Mouse (Mus musculus): Measurements from ENCODE around the gene Klk1b5. TPM values are rescaled to one million over a fixed set of nuclear protein-coding genes. Genes with fewer than 3 reads are reported as not detected.
"Not testable (repeated sequence)": the region's sequence is repeated elsewhere in the genome, so short reads cannot be mapped to it uniquely, and the experiment has no call there.

Klk1b5 gene
- polyA plus RNA-seq, 1 experiment from 2014 or later: not detected

- not testable (repeated sequence) for H3K4me3 ChIP-seq (ENCODE audit: low read depth, low read length); H3K27ac ChIP-seq (ENCODE audit: low read depth, low read length); H3K27me3 ChIP-seq (ENCODE audit: control insufficient read depth, insufficient read depth, low read length); H3K4me2 ChIP-seq (ENCODE audit: low read depth, low read length); H3K36me3 ChIP-seq (ENCODE audit: control insufficient read depth, insufficient read depth, low read length); H3K9me3 ChIP-seq (ENCODE audit: control insufficient read depth, low read length); H3K9ac ChIP-seq (replicated peaks; ENCODE audit: low read depth, low read length); ATAC-seq (ENCODE audit: low read depth); H3K4me1 ChIP-seq (ENCODE audit: control insufficient read depth, insufficient read depth, low read length)
- WGBS: 85% methylated on average over 6 of the region's 6 CpGs
Observed at GRCm38 (mm10) chr7:44222335-44222734, 6.6 kb downstream of the Klk1b5 start.

DNA sequence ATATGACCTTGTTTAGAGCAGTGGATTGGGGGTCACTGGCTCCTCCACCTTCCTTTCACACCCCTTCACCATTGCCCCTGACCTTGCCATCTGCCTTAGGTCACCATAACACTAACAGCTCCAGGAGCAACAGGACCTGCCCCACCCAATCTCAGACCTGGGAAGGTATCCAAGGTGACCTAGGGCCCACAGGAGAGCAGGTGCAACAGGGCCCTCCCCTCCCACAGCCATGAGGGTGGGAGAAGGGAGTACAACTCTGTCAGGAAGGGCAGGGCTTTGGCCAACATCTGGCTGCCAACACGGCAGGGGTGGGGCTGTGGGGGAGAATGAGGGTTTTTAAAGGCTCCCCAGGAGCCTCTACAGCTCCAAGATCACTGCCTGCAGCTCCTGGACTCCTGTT lies 9.3 kb downstream of the Klk1b5 start, which contains the start of gene Klk1:
Gene Klk1 (plus strand): TSS at position 285 of the 400 bp plus-strand sequence.
- Histone ChIP-seq H3K9ac (replicated peaks; ENCODE audit: low read depth, low read length) (no peak within 1 kb of the TSS), H3K27ac (ENCODE audit: low read depth, low read length) (no peak within 1 kb of the TSS), H3K27me3 (ENCODE audit: control insufficient read depth, insufficient read depth, low read length) (no peaks in the 10 kb centered on the region), H3K4me3 (ENCODE audit: low read depth, low read length) (no peak within 1 kb of the TSS), H3K4me1 (ENCODE audit: control insufficient read depth, insufficient read depth, low read length) (no peaks in the 10 kb centered on the region), H3K4me2 (ENCODE audit: low read depth, low read length) (no peak within 1 kb of the TSS), H3K36me3 (ENCODE audit: control insufficient read depth, insufficient read depth, low read length) (no peaks in the 10 kb centered on the region), H3K9me3 (ENCODE audit: control insufficient read depth, low read length) (no peaks in the 10 kb centered on the region)
- 64% methylated on average over 1 of the region's 1 CpGs for WGBS
- no peak for ATAC-seq (ENCODE audit: low read depth)

DNA sequence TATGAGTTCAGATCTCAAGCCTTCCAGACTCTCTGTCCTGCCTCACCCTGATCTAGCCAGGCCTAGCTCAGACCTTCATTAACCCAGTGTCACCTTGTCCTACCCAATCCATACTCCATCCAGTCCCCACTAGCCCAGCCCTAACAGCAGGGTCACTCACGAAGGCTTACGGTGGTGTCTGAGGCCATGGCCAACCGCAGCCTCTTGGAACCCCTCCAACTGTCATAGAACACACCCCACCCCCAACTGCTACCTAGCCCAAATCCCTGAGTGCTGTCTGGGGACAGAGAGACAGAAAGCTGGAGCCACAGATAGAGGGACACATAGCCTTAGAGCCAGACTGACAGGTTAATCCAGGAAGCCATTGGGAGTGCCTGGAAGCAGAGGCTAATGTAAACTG lies 20.2 kb downstream of the Klk1b5 start, which contains the start of gene Gm36864:
Gene Gm36864 (plus strand): TSS at position 269 of the 400 bp plus-strand sequence.
- H3K36me3 ChIP-seq (ENCODE audit: control insufficient read depth, insufficient read depth, low read length): no peaks in the 10 kb centered on the region
- H3K27me3 ChIP-seq (ENCODE audit: control insufficient read depth, insufficient read depth, low read length): no peaks in the 10 kb centered on the region
- ATAC-seq (ENCODE audit: low read depth): no peak
- H3K27ac ChIP-seq (ENCODE audit: low read depth, low read length): no peak within 1 kb of the TSS
- no peak within 1 kb of the TSS for H3K4me2 ChIP-seq (ENCODE audit: low read depth, low read length)
- no peaks in the 10 kb centered on the region for H3K9me3 ChIP-seq (ENCODE audit: control insufficient read depth, low read length)
- no peaks in the 10 kb centered on the region for H3K4me1 ChIP-seq (ENCODE audit: control insufficient read depth, insufficient read depth, low read length)
- H3K4me3 ChIP-seq (ENCODE audit: low read depth, low read length): no peak within 1 kb of the TSS
- 81% methylated on average over 3 of the region's 3 CpGs for WGBS
- H3K9ac ChIP-seq (replicated peaks; ENCODE audit: low read depth, low read length): no peak within 1 kb of the TSS

DNA sequence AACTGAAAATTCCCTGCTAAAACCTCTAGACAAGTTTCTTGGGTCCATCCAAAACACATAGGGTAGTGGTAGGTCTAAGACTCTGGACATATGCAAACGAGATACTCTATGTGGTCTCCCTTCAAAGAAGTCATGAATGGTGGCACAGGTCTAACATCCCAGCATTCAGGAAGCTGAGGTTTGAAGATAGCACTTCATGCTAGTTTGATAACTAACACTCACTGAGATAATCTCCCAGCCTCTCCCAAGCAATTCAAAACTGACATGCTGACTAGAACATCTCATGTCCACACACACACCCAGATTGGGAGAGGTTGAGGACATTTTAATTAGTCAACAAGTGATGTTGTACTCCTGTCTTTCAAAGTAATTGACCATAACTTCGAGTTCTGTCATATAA lies 24.2 kb downstream of the Klk1b5 start:
- H3K27me3 ChIP-seq (ENCODE audit: control insufficient read depth, insufficient read depth, low read length): no peaks in the 10 kb centered on the region
- H3K9me3 ChIP-seq (ENCODE audit: control insufficient read depth, low read length): no peaks in the 10 kb centered on the region
- no peak overlapping the region for H3K4me2 ChIP-seq (ENCODE audit: low read depth, low read length)
- no peak overlapping the region for H3K4me3 ChIP-seq (ENCODE audit: low read depth, low read length)
- ATAC-seq (ENCODE audit: low read depth): no peak
- H3K27ac ChIP-seq (ENCODE audit: low read depth, low read length): no peak overlapping the region
- H3K36me3 ChIP-seq (ENCODE audit: control insufficient read depth, insufficient read depth, low read length): no peaks in the 10 kb centered on the region
- no peak overlapping the region for H3K9ac ChIP-seq (replicated peaks; ENCODE audit: low read depth, low read length)
- WGBS: 62% methylated on average over 2 of the region's 2 CpGs
- H3K4me1 ChIP-seq (ENCODE audit: control insufficient read depth, insufficient read depth, low read length): no peaks in the 10 kb centered on the region

DNA sequence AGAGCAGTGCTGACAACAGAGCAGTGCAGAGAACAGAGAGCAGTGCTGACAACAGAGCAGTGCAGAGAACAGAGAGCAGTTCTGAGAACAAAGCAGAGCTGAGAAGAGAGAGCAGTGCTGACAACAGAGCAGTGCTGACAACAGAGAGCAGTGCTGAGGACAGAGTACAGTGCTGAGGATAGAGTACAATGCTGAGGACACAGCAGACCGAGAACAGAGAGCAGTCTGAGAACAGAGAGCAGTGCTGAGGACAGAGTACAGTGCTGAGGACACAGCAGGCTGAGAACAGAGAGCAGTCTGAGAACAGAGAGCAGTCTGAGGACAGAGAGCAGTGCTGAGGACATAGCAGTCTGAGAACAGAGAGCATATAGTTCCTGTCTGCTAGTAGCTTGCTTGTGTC lies 25.0 kb downstream of the Klk1b5 start:
- no peaks in the 10 kb centered on the region for H3K27me3 ChIP-seq (ENCODE audit: control insufficient read depth, insufficient read depth, low read length)
- H3K9me3 ChIP-seq (ENCODE audit: control insufficient read depth, low read length): no peaks in the 10 kb centered on the region
- ATAC-seq (ENCODE audit: low read depth): no peak
- H3K27ac ChIP-seq (ENCODE audit: low read depth, low read length): no peak overlapping the region
- H3K9ac ChIP-seq (replicated peaks; ENCODE audit: low read depth, low read length): no peak overlapping the region
- 65% methylated on average over 1 of the region's 1 CpGs for WGBS
- no peak overlapping the region for H3K4me3 ChIP-seq (ENCODE audit: low read depth, low read length)
- H3K36me3 ChIP-seq (ENCODE audit: control insufficient read depth, insufficient read depth, low read length): no peaks in the 10 kb centered on the region
- no peak overlapping the region for H3K4me2 ChIP-seq (ENCODE audit: low read depth, low read length)
- 0 out of 2 replicates have a peak, but pooled peaks cover 4% of the 10 kb centered on the region for H3K4me1 ChIP-seq (ENCODE audit: control insufficient read depth, insufficient read depth, low read length)

DNA sequence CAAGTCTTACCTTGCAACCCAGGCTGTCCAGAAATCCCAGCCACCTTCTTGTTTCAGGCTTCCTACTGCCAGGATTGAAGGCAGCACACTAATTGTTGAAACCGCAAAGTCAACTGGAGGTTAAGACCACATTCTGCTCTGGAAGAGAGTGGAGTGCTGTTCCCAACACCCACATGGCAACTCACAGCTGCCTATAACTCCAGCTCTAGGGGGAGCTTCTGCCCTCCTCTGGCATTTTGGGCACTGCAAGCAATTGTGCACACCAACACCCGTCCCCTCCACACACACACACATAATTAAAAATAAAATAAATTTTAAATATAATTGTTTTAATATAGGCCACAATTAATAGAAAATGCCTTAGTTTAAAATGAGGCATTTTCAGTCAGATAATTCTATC lies 25.4 kb downstream of the Klk1b5 start:
- no peak for ATAC-seq (ENCODE audit: low read depth)
- Histone ChIP-seq H3K4me1 (ENCODE audit: control insufficient read depth, insufficient read depth, low read length) (0 out of 2 replicates have a peak, but pooled peaks cover 4% of the 10 kb centered on the region), H3K27me3 (ENCODE audit: control insufficient read depth, insufficient read depth, low read length) (no peaks in the 10 kb centered on the region), H3K36me3 (ENCODE audit: control insufficient read depth, insufficient read depth, low read length) (no peaks in the 10 kb centered on the region), H3K9ac (replicated peaks; ENCODE audit: low read depth, low read length) (no peak overlapping the region), H3K27ac (ENCODE audit: low read depth, low read length) (no peak overlapping the region), H3K4me2 (ENCODE audit: low read depth, low read length) (no peak overlapping the region), H3K9me3 (ENCODE audit: control insufficient read depth, low read length) (no peaks in the 10 kb centered on the region), H3K4me3 (ENCODE audit: low read depth, low read length) (no peak overlapping the region)
- 66% methylated on average over 2 of the region's 2 CpGs for WGBS

DNA sequence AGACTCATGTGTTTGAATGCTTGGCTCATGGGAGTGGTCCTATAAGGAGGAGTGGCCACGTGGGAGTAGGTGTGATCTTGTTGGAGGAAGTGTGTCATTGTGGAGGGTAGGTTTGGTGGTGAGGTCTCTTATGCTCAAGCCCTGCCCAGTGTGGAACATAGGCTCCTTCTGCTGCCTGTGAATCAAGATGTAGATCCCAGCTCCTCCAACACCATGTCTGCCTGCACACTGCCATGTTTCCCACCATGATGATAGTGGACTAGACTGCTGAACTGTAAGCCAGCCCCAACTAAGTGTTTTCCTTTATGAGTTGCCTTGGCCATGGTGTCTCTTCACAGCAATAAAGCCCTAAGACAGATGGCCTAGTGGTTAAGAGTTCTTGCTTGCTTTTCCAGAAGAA lies 28.3 kb downstream of the Klk1b5 start:
- no peak for ATAC-seq (ENCODE audit: low read depth)
- H3K4me3 ChIP-seq (ENCODE audit: low read depth, low read length): no peak overlapping the region
- peaks cover 3% of the 10 kb centered on the region; the same call in 1 of the 2 replicates for H3K36me3 ChIP-seq (ENCODE audit: control insufficient read depth, insufficient read depth, low read length)
- H3K4me2 ChIP-seq (ENCODE audit: low read depth, low read length): no peak overlapping the region
- H3K27ac ChIP-seq (ENCODE audit: low read depth, low read length): no peak overlapping the region
- no peaks in the 10 kb centered on the region for H3K9me3 ChIP-seq (ENCODE audit: control insufficient read depth, low read length)
- WGBS: 63% methylated on average over 1 of the region's 1 CpGs
- H3K27me3 ChIP-seq (ENCODE audit: control insufficient read depth, insufficient read depth, low read length): no peaks in the 10 kb centered on the region
- no peak overlapping the region for H3K9ac ChIP-seq (replicated peaks; ENCODE audit: low read depth, low read length)
- H3K4me1 ChIP-seq (ENCODE audit: control insufficient read depth, insufficient read depth, low read length): peaks cover 12% of the 10 kb centered on the region; the same call in 1 of the 2 replicates

DNA sequence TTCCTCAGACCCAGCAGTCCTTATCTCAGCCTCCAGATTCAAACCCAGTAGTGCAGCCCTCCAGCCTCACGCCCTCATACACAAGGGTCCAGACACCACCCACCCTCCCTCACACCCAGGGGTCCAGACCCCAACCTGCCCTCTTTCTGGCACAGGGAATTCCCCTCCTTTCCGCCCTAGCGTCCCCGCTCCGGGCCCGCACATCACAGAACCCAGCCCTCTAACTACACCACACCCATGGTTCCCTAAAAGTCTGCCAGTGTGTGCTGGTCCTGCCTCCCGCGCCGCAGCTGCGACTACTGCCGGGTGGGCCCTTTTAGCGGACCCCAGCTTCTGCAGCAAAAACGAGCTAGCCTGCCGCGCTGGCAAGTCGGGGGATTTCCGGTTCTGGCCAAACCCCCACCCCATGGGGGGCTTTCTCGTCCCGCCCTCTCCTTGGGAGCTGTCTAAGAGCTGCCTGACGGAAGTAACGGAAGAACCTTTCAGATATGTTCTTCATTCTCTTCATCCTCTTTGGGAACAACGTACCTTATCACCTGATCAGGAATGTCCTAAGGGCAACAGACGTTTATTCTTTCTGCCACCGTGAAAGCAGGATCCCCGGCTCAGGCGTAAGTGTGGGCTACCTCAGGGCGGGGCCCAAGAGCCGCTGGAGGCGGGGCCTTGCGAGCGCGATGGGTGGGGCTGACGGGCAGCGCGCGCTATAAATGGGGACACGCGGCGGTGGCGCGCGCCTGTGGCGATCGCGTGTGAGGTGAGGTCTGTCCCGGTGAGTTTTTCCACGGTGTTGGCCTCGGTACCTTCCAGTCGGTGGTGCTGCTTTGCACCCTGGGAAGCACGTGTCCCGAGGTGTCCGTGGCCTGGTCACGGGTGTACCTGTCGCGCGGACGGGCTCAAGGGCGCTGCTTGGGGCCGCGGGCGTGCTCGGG lies 30.6 kb downstream of the Klk1b5 start, which contains the start of the genes 1700028J19Rik and 2410002F23Rik:
Gene 1700028J19Rik (minus strand): TSS at position 641 of the 929 bp plus-strand sequence.
Gene 2410002F23Rik (plus strand): TSS at position 668 of the 929 bp plus-strand sequence.
- under 1% methylated on average over 62 of the region's 62 CpGs for WGBS
- peak; percentile 85 for ATAC-seq (ENCODE audit: low read depth)
- H3K27me3 ChIP-seq (ENCODE audit: control insufficient read depth, insufficient read depth, low read length): no peaks in the 10 kb centered on the region

GRCm38 (mm10) chr7:44246984-44247470 lies 31.3 kb downstream of the Klk1b5 start:
- under 1% methylated on average over 23 of the region's 23 CpGs for WGBS
- H3K27me3 ChIP-seq (ENCODE audit: control insufficient read depth, insufficient read depth, low read length): no peaks in the 10 kb centered on the region

More for the DNA sequence above, 30.6 kb downstream of the Klk1b5 start, which contains the start of the genes 1700028J19Rik and 2410002F23Rik:
- H3K4me1 ChIP-seq (ENCODE audit: control insufficient read depth, insufficient read depth, low read length): peaks cover 17% of the 10 kb centered on the region; the same call in 1 of the 2 replicates
- peak within 1 kb of the TSS; percentile 91 for H3K27ac ChIP-seq (ENCODE audit: low read depth, low read length)
- H3K36me3 ChIP-seq (ENCODE audit: control insufficient read depth, insufficient read depth, low read length): peaks cover 18% of the 10 kb centered on the region
- H3K9me3 ChIP-seq (ENCODE audit: control insufficient read depth, low read length): no peaks in the 10 kb centered on the region
- H3K9ac ChIP-seq (replicated peaks; ENCODE audit: low read depth, low read length): peak within 1 kb of the TSS; percentile 90
- peak within 1 kb of the TSS; percentile 70 for H3K4me2 ChIP-seq (ENCODE audit: low read depth, low read length)
- peak within 1 kb of the TSS; percentile 78 for H3K4me3 ChIP-seq (ENCODE audit: low read depth, low read length)

More at GRCm38 (mm10) chr7:44246984-44247470, 31.3 kb downstream of the Klk1b5 start:
- peak overlapping the region; percentile 90 for H3K9ac ChIP-seq (replicated peaks; ENCODE audit: low read depth, low read length)
- H3K9me3 ChIP-seq (ENCODE audit: control insufficient read depth, low read length): no peaks in the 10 kb centered on the region
- H3K36me3 ChIP-seq (ENCODE audit: control insufficient read depth, insufficient read depth, low read length): peaks cover 18% of the 10 kb centered on the region
- H3K4me3 ChIP-seq (ENCODE audit: low read depth, low read length): peak overlapping the region; percentile 78
- H3K4me2 ChIP-seq (ENCODE audit: low read depth, low read length): peak overlapping the region; percentile 70
- H3K4me1 ChIP-seq (ENCODE audit: control insufficient read depth, insufficient read depth, low read length): peaks cover 17% of the 10 kb centered on the region; the same call in 1 of the 2 replicates
- ATAC-seq (ENCODE audit: low read depth): peak; percentile 22
- H3K27ac ChIP-seq (ENCODE audit: low read depth, low read length): peak overlapping the region; percentile 91

Measured in neural tube, embryonic 14.5 days (tissue).